Mouse (Mus musculus) liver, embryonic 14.5 days (tissue): ENCODE results near the gene Ehd4.

Experiments
- CTCF ChIP-seq: IDR thresholded peaks from 2 replicates; pipeline ENCODE4 v1.5.1; 2016; ENCODE audit warnings: antibody characterized with exemption, low read depth, control low read depth
- EP300 ChIP-seq: IDR thresholded peaks from 2 replicates; pipeline ENCODE4 v1.6.1; 2016; ENCODE audit warnings: antibody characterized with exemption, low read depth

DNA sequence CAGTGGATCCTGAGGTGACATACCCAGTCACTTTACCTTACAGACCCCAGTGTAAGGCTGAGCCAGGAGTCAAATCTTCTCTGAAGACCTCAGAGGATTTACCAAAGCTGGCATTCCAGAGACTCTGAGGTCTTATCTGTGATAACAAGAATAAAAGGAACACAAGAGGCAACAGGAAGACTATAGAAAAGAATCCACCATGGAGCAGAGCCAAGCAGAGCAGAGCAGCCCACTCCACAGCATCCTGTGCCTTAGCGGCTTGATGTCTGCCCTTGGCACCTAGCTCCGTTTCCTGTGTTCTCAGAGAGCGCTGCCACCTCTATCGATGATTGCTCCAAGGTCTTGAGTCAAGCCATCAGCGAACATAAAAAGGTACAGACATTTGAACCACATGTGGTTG, 14.1 kb downstream of the Ehd4 start:
- TF ChIP-seq EP300 (no peak), CTCF (no peak)
